11 mouse cellular contexts compared by ENCODE assay signal in the genomic region with DNA sequence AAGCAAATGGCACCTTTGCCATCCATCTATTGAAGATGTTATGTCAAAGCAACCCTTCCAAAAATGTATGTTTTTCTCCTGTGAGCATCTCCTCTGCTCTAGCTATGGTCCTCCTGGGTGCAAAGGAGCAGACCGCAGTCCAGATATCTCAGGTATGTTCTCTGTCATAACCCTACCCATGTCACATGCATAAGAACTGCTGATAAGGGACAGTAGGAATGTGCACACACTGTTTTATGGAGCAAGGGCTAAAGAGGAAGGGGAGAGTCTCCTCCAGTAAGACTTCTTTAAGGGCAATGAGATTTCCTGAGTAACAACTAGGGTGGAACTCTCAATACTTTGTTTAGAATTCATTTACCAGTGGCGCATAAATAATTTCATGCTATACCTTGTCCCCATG. TPM values are rescaled to one million over a fixed set of nuclear protein-coding genes. Genes with fewer than 3 reads are reported as not detected.
"Had no signal": no experiment of that assay in that cellular context is flagged by ENCODE, and none has a peak within 500 bp of the region (broad histone marks: within the 10 kb centered on the region; RNA-seq: fewer than 3 reads in every experiment).

No protein-coding gene starts in this region.

RNA-seq across cellular contexts. Expression of gene Serpinb9b, which starts 2.3 kb away (rescaled TPM):
- polyA plus RNA-seq: kidney, embryonic 14.5 days; kidney, embryonic 16.5 days had no signal

RNA-seq across cellular contexts. Expression of gene Serpinb1b, which starts 48.9 kb away (rescaled TPM):
- polyA plus RNA-seq: heart, embryonic 10.5 days; heart, embryonic 11.5 days; heart, embryonic 12.5 days; heart, embryonic 13.5 days; heart, postnatal 0 days; intestine, embryonic 14.5 days; kidney, adult 2 months; kidney, embryonic 14.5 days; kidney, embryonic 15.5 days; kidney, embryonic 16.5 days; kidney, postnatal 0 days had no signal
